Mouse (Mus musculus): ENCODE measurements at regions not wholly inside any gene's neighbourhood (a gene's known extent, or its start where the extent isn't known, plus 50 kb on each side); places are given as distances from the start of the nearest gene placed in this dataset.
A peak's percentile ranks its signal among the peaks of the same experiment; 100 is the strongest.

DNA sequence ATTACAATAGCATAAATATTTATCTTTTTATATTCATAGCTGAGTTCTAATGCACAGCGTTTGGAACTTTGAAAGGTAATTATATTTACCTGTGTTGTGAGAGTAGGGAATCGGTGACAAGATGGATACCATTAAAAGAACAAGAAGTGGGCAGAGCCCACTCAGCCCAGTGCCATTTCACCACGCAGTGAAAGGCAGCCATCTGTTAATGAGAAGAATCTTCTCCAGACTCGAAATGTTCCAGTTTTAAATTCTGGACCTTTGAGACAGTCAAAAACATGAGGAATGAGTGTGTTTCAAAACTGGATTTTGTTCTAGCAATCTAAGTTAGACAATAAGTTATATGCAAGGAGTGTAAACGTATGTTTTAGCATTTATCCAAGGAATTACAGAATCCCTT, 410.4 kb downstream of the Tmem161b start:
- H3K4me3 ChIP-seq (ENCODE audit: low read depth, low read length) = no peak overlapping the region
- no peaks in the 10 kb centered on the region for H3K9me3 ChIP-seq (replicated peaks; ENCODE audit: control insufficient read depth, low read length)
- H3K4me2 ChIP-seq (ENCODE audit: low read depth, low read length) = no peak overlapping the region
- H3K4me1 ChIP-seq (ENCODE audit: control insufficient read depth, insufficient read depth, low read length) = no peaks in the 10 kb centered on the region
- no peak for ATAC-seq (replicated peaks; ENCODE audit: insufficient number of reproducible peaks, low FRiP score, low TSS enrichment, low read depth)
- WGBS = 80% methylated on average over 5 of the region's 5 CpGs
- no peaks in the 10 kb centered on the region for H3K27me3 ChIP-seq (ENCODE audit: control insufficient read depth, insufficient read depth, low read length)
- no peaks in the 10 kb centered on the region for H3K36me3 ChIP-seq (replicated peaks; ENCODE audit: control insufficient read depth, insufficient read depth, low read depth, low read length)
- H3K27ac ChIP-seq (replicated peaks; ENCODE audit: low read depth, low read length) = no peak overlapping the region
- DNase-seq (ENCODE audit: low spot score) = no peak
- no peak overlapping the region for H3K9ac ChIP-seq (replicated peaks; ENCODE audit: low read length)

GRCm38 (mm10) chr13:84636831-84637230, 414.7 kb downstream of the Tmem161b start:
- no peak overlapping the region for H3K9ac ChIP-seq (replicated peaks; ENCODE audit: low read length)
- H3K4me2 ChIP-seq (ENCODE audit: low read depth, low read length) = no peak overlapping the region
- no peak overlapping the region for H3K27ac ChIP-seq (replicated peaks; ENCODE audit: low read depth, low read length)
- H3K36me3 ChIP-seq (replicated peaks; ENCODE audit: control insufficient read depth, insufficient read depth, low read depth, low read length) = no peaks in the 10 kb centered on the region
- no peak for DNase-seq (ENCODE audit: low spot score)
- no peaks in the 10 kb centered on the region for H3K4me1 ChIP-seq (ENCODE audit: control insufficient read depth, insufficient read depth, low read length)
- H3K27me3 ChIP-seq (ENCODE audit: control insufficient read depth, insufficient read depth, low read length) = no peaks in the 10 kb centered on the region
- no peaks in the 10 kb centered on the region for H3K9me3 ChIP-seq (replicated peaks; ENCODE audit: control insufficient read depth, low read length)
- H3K4me3 ChIP-seq (ENCODE audit: low read depth, low read length) = no peak overlapping the region
- no peak for ATAC-seq (replicated peaks; ENCODE audit: insufficient number of reproducible peaks, low FRiP score, low TSS enrichment, low read depth)

DNA sequence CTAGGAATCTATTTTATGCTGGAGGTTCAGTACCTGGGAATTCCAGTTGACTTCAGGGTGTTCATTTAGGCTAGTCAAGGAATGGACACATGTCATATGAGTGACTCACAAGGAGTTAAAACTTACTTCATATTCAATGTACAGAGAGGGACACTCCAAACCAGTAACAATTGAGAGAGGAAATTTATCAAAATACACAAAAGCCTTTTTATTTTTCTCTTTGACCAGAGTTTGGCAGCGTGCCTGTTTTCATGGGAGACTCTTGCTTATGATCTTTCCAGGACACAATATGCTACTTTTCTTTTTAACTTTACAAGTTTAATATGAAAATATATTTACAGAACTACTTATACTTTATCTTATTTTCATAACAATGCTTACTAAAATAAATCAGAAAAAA, 415.5 kb downstream of the Tmem161b start:
- Histone ChIP-seq H3K27ac (replicated peaks; ENCODE audit: low read depth, low read length) (no peak overlapping the region), H3K9ac (replicated peaks; ENCODE audit: low read length) (no peak overlapping the region), H3K4me3 (ENCODE audit: low read depth, low read length) (no peak overlapping the region), H3K27me3 (ENCODE audit: control insufficient read depth, insufficient read depth, low read length) (no peaks in the 10 kb centered on the region), H3K4me1 (ENCODE audit: control insufficient read depth, insufficient read depth, low read length) (no peaks in the 10 kb centered on the region), H3K9me3 (replicated peaks; ENCODE audit: control insufficient read depth, low read length) (no peaks in the 10 kb centered on the region), H3K4me2 (ENCODE audit: low read depth, low read length) (no peak overlapping the region), H3K36me3 (replicated peaks; ENCODE audit: control insufficient read depth, insufficient read depth, low read depth, low read length) (no peaks in the 10 kb centered on the region)
- ATAC-seq (replicated peaks; ENCODE audit: insufficient number of reproducible peaks, low FRiP score, low TSS enrichment, low read depth) = no peak
- DNase-seq (ENCODE audit: low spot score) = no peak
- WGBS = 92% methylated on average over 1 of the region's 1 CpGs

DNA sequence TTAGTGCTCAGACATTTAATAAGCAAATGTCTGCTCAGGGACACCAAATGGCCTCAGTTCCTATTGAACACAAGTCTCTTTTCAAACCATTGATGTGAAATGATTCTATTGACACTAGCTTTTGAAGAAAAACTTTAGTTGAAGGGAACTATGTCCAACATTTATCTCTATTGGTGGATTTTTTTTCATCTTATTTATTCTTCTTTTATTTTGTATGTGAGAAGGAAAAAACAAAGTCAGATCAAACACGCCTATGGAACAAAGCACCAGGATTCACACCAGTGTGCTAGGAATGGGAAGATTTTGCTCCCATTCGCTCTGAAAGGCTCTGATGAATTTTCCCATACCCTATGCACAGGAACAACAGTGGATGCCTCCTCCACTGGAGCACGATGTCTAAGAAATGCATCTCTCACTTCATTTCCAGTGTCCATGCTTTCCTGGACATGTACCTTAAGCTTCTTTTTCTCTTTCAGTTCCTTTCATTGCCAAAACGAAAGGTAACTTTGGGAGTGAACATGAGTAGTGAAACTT, 416.4 kb downstream of the Tmem161b start:
- no peaks in the 10 kb centered on the region for H3K4me1 ChIP-seq (ENCODE audit: control insufficient read depth, insufficient read depth, low read length)
- no peak overlapping the region for H3K27ac ChIP-seq (replicated peaks; ENCODE audit: low read depth, low read length)
- no peaks in the 10 kb centered on the region for H3K27me3 ChIP-seq (ENCODE audit: control insufficient read depth, insufficient read depth, low read length)
- H3K4me2 ChIP-seq (ENCODE audit: low read depth, low read length) = no peak overlapping the region
- no peaks in the 10 kb centered on the region for H3K36me3 ChIP-seq (replicated peaks; ENCODE audit: control insufficient read depth, insufficient read depth, low read depth, low read length)
- H3K4me3 ChIP-seq (ENCODE audit: low read depth, low read length) = no peak overlapping the region
- ATAC-seq (replicated peaks; ENCODE audit: insufficient number of reproducible peaks, low FRiP score, low TSS enrichment, low read depth) (no peak), DNase-seq (ENCODE audit: low spot score) (no peak)
- no peaks in the 10 kb centered on the region for H3K9me3 ChIP-seq (replicated peaks; ENCODE audit: control insufficient read depth, low read length)
- WGBS = 70% methylated on average over 4 of the region's 4 CpGs
- H3K9ac ChIP-seq (replicated peaks; ENCODE audit: low read length) = no peak overlapping the region

GRCm38 (mm10) chr13:84639087-84640022, 417.3 kb downstream of the Tmem161b start:
- Histone ChIP-seq H3K36me3 (replicated peaks; ENCODE audit: control insufficient read depth, insufficient read depth, low read depth, low read length) (no peaks in the 10 kb centered on the region), H3K4me1 (ENCODE audit: control insufficient read depth, insufficient read depth, low read length) (no peaks in the 10 kb centered on the region), H3K27me3 (ENCODE audit: control insufficient read depth, insufficient read depth, low read length) (no peaks in the 10 kb centered on the region), H3K4me2 (ENCODE audit: low read depth, low read length) (no peak overlapping the region), H3K9ac (replicated peaks; ENCODE audit: low read length) (no peak overlapping the region), H3K9me3 (replicated peaks; ENCODE audit: control insufficient read depth, low read length) (no peaks in the 10 kb centered on the region), H3K4me3 (ENCODE audit: low read depth, low read length) (no peak overlapping the region), H3K27ac (replicated peaks; ENCODE audit: low read depth, low read length) (no peak overlapping the region)
- ATAC-seq (replicated peaks; ENCODE audit: insufficient number of reproducible peaks, low FRiP score, low TSS enrichment, low read depth) (peak; percentile 80), DNase-seq (ENCODE audit: low spot score) (no peak)
- 38% methylated on average over 6 of the region's 6 CpGs for WGBS

DNA sequence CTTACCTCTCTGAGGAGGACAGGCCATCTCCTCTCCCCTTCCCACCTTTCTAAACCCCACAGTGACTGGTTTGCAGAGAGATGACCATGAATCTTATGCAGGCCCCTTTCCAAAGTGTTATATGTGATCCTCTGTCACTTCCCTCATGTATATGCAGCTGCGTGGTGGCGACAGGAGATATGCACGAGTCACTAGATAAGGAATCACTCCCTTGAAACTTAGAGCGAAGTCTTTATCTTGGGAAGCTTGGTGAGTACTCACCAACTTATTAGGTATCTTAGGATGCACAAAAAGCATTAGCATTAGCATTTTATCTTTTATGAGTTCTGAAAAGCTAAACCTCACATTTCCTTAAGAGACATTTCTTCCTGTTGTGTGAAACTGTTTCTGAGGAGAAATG, 421.9 kb downstream of the Tmem161b start:
- Histone ChIP-seq H3K9me3 (replicated peaks; ENCODE audit: control insufficient read depth, low read length) (no peaks in the 10 kb centered on the region), H3K27ac (replicated peaks; ENCODE audit: low read depth, low read length) (no peak overlapping the region), H3K4me1 (ENCODE audit: control insufficient read depth, insufficient read depth, low read length) (no peaks in the 10 kb centered on the region), H3K4me2 (ENCODE audit: low read depth, low read length) (no peak overlapping the region), H3K9ac (replicated peaks; ENCODE audit: low read length) (no peak overlapping the region), H3K36me3 (replicated peaks; ENCODE audit: control insufficient read depth, insufficient read depth, low read depth, low read length) (no peaks in the 10 kb centered on the region), H3K4me3 (ENCODE audit: low read depth, low read length) (no peak overlapping the region), H3K27me3 (ENCODE audit: control insufficient read depth, insufficient read depth, low read length) (no peaks in the 10 kb centered on the region)
- DNase-seq (ENCODE audit: low spot score) (no peak), ATAC-seq (replicated peaks; ENCODE audit: insufficient number of reproducible peaks, low FRiP score, low TSS enrichment, low read depth) (no peak)
- 95% methylated on average over 4 of the region's 4 CpGs for WGBS

DNA sequence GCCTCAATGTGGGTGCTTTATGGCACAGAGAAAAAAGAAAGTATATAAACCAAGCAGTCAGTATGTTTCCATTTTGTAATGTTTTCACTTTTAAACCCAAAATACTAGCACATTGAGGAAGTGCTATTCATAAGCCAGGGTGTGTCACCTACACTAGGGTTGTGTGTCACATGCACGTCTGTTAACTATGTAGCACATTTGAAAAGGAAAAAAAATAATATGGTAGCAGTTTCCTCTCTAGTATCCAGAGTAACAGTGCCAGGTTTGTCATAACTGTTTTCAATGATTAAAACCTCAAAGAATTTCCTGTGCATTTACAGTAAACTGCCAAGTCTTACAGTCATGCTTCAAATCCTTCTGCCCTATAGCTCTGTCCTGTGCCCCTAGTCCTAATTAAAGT, 424.8 kb downstream of the Tmem161b start:
- DNase-seq (ENCODE audit: low spot score) (no peak), ATAC-seq (replicated peaks; ENCODE audit: insufficient number of reproducible peaks, low FRiP score, low TSS enrichment, low read depth) (no peak)
- 61% methylated on average over 1 of the region's 1 CpGs for WGBS
- Histone ChIP-seq H3K9ac (replicated peaks; ENCODE audit: low read length) (no peak overlapping the region), H3K36me3 (replicated peaks; ENCODE audit: control insufficient read depth, insufficient read depth, low read depth, low read length) (no peaks in the 10 kb centered on the region), H3K9me3 (replicated peaks; ENCODE audit: control insufficient read depth, low read length) (no peaks in the 10 kb centered on the region), H3K4me3 (ENCODE audit: low read depth, low read length) (no peak overlapping the region), H3K27me3 (ENCODE audit: control insufficient read depth, insufficient read depth, low read length) (no peaks in the 10 kb centered on the region), H3K27ac (replicated peaks; ENCODE audit: low read depth, low read length) (no peak overlapping the region), H3K4me1 (ENCODE audit: control insufficient read depth, insufficient read depth, low read length) (no peaks in the 10 kb centered on the region), H3K4me2 (ENCODE audit: low read depth, low read length) (no peak overlapping the region)

DNA sequence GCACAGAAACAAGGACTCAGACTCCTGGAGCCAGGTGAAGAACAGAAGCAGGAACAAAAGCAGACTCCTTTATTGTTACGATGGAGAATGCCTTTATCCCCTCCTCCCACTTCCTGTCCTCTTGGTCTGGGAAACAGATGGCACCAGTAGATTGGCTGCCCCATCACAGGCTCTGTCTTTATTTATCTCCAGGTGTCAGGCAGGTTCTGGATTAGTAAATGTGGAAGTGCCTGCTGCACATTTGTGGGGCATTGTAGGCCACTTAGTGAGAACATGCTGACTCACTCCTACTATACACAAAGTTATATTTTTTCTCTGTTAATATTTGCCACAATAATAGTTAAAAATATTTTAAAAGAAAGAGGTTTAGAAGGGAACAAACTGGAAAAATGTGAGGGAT, 426.0 kb downstream of the Tmem161b start:
- Histone ChIP-seq H3K9me3 (replicated peaks; ENCODE audit: control insufficient read depth, low read length) (no peaks in the 10 kb centered on the region), H3K9ac (replicated peaks; ENCODE audit: low read length) (no peak overlapping the region), H3K4me3 (ENCODE audit: low read depth, low read length) (no peak overlapping the region), H3K27ac (replicated peaks; ENCODE audit: low read depth, low read length) (no peak overlapping the region), H3K36me3 (replicated peaks; ENCODE audit: control insufficient read depth, insufficient read depth, low read depth, low read length) (no peaks in the 10 kb centered on the region), H3K27me3 (ENCODE audit: control insufficient read depth, insufficient read depth, low read length) (no peaks in the 10 kb centered on the region), H3K4me2 (ENCODE audit: low read depth, low read length) (no peak overlapping the region), H3K4me1 (ENCODE audit: control insufficient read depth, insufficient read depth, low read length) (no peaks in the 10 kb centered on the region)
- ATAC-seq (replicated peaks; ENCODE audit: insufficient number of reproducible peaks, low FRiP score, low TSS enrichment, low read depth) = no peak
- DNase-seq (ENCODE audit: low spot score) = no peak
- 46% methylated on average over 1 of the region's 1 CpGs for WGBS
